Mouse (Mus musculus) intestine, postnatal 0 days (tissue): ENCODE results near the gene Syngr2. TPM values are rescaled to one million over a fixed set of nuclear protein-coding genes. Genes with fewer than 3 reads are reported as not detected.
"Not testable (repeated sequence)": the region's sequence is repeated elsewhere in the genome, so short reads cannot be mapped to it uniquely, and the experiment has no call there.

Experiments
- ATAC-seq: fragments of 200-750 bp; cut with Nextera tagmentation; 2 replicates; pipeline ENCODE4 v1.8.0; 2017; ENCODE audit warnings: mild to moderate bottlenecking, moderate TSS enrichment, moderate library complexity
- H3K27ac ChIP-seq: fragments of 300-500 bp; sonication (generic); 2 replicates; pipeline ENCODE4 v1.5.1; 2014; ENCODE audit warnings: mild to moderate bottlenecking, low read depth, low read length, moderate library complexity
- H3K27me3 ChIP-seq: fragments of 300-500 bp; sonication (generic); replicated peaks from 2 replicates; pipeline ENCODE4 v1.6.1; 2014; ENCODE audit warnings: low read length, mixed read lengths; ENCODE audit not compliant: control insufficient read depth, insufficient read depth
- H3K36me3 ChIP-seq: fragments of 300-500 bp; sonication (generic); 2 replicates; pipeline ENCODE4 v1.6.1; 2014; ENCODE audit warnings: mild to moderate bottlenecking, moderate library complexity; ENCODE audit not compliant: control insufficient read depth, insufficient read depth
- H3K4me1 ChIP-seq: fragments of 300-500 bp; sonication (generic); replicated peaks from 2 replicates; pipeline ENCODE4 v1.6.1; 2014; ENCODE audit warnings: antibody characterized with exemption, low read length, mixed read lengths; ENCODE audit not compliant: control insufficient read depth, insufficient read depth
- H3K4me2 ChIP-seq: fragments of 300-500 bp; sonication (generic); replicated peaks from 2 replicates; pipeline ENCODE4 v1.6.1; 2014; ENCODE audit warnings: low read depth, mild to moderate bottlenecking, moderate library complexity
- H3K4me3 ChIP-seq: fragments of 300-500 bp; sonication (generic); 2 replicates; pipeline ENCODE4 v1.5.1; 2014; ENCODE audit warnings: low read depth, low read length
- H3K9ac ChIP-seq: fragments of 300-500 bp; sonication (generic); 2 replicates; pipeline ENCODE4 v1.6.1; 2014; ENCODE audit warnings: mild to moderate bottlenecking, low read depth, low read length
- H3K9me3 ChIP-seq: fragments of 300-500 bp; sonication (generic); 2 replicates; pipeline ENCODE4 v1.6.1; 2016; ENCODE audit warnings: mixed run types; ENCODE audit not compliant: control insufficient read depth
- CTCF ChIP-seq: sonication (generic); IDR thresholded peaks from 2 replicates; pipeline ENCODE4 v1.5.1; 2016; ENCODE audit warnings: low read depth, mild to moderate bottlenecking, control low read depth, antibody characterized with exemption, moderate library complexity
- WGBS: fragments of 180-500 bp; shearing (Covaris S2); extraction: QIAGEN DNeasy Blood & Tissue Kit; methylation state at CpG from one replicate; pipeline ENCODE4 v1.1.7; 2014; 5-methylcytosine and 5-hydroxymethylcytosine counted together
- polyA plus RNA-seq: library from polyadenylated mRNA; unstranded; fragments of >200 nt; fragmentation: Nextera tagmentation; extraction: Ambion mirVana; gene quantifications from 2 replicates; pipeline ENCODE4 v1.2.1, GENCODE M21; 2015

The Syngr2 gene
- polyA plus RNA-seq, 1 experiment from 2014 or later, result 129 TPM

DNA sequence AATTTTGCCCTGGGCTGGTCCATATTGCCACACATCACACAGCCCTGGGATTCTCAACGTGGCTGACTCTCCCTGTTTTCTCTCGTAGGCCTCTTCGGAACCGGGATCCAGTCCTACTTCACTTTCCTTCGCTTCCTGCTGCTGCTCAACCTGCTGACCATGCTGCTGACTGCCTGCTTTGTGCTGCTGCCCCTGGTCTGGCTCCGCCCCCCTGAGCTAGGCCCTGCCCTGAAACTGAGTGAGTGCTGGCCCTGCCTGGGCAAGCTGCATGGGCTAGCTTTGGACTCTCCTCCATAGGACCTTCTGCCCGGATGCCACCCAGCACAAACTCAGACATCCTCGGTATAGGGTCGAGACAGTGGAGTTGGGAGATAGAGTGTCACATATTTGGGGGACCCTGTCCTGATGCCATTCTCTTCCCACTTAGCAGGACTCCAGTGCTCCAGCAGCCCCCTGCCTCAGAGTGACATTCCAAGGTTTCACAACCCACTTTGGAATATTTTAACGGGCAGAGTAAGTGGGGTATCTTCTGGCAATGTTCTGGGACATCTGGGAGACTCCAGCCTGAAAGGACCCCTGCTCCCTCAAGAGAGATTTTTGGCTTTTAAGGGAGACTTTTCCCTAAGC lies 25.7 kb upstream of the Syngr2 start:
- 48% methylated on average over 10 of the region's 10 CpGs for WGBS
- Histone ChIP-seq H3K4me2 (peak overlapping the region; percentile 95), H3K27ac (no peak overlapping the region), H3K4me1 (peaks cover 14% of the 10 kb centered on the region; the same call in 1 of the 2 replicates), H3K9ac (no peak overlapping the region), H3K9me3 (no peaks in the 10 kb centered on the region), H3K36me3 (no peaks in the 10 kb centered on the region), H3K4me3 (0 out of 2 replicates have a peak overlapping the region, but pooled peaks have one; percentile 17), H3K27me3 (no peaks in the 10 kb centered on the region)
- ATAC-seq, result no peak
- no peak for TF ChIP-seq CTCF

DNA sequence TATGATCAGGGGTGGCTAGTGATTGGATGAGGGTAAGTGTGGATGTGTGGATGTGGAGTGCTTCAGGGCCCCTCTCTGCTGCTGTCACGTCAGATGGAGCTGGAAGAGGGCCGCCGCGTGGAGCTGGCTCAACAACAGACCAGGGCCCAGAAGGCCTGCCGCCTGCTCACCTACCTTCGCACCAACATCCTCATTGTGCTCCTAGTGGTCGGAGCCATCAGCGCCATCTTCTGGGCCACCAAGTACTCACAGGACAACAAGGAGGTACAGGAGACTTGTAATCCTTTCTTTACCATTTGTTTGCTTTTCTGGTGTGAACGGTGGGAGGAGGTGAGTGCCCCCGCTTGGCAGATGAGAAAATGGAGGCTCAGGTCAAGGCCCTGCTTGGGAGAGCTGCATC lies 23.2 kb upstream of the Syngr2 start:
- peaks cover 13% of the 10 kb centered on the region; the same call in 1 of the 2 replicates for H3K4me1 ChIP-seq
- H3K9me3 ChIP-seq, result no peaks in the 10 kb centered on the region
- H3K4me3 ChIP-seq, result no peak overlapping the region
- no peaks in the 10 kb centered on the region for H3K36me3 ChIP-seq
- H3K27ac ChIP-seq, result no peak overlapping the region
- ATAC-seq, result no peak
- no peak overlapping the region for H3K9ac ChIP-seq
- H3K27me3 ChIP-seq, result no peaks in the 10 kb centered on the region
- peak; percentile 87 for TF ChIP-seq CTCF
- H3K4me2 ChIP-seq, result no peak overlapping the region
- 10% methylated on average over 10 of the region's 10 CpGs for WGBS

DNA sequence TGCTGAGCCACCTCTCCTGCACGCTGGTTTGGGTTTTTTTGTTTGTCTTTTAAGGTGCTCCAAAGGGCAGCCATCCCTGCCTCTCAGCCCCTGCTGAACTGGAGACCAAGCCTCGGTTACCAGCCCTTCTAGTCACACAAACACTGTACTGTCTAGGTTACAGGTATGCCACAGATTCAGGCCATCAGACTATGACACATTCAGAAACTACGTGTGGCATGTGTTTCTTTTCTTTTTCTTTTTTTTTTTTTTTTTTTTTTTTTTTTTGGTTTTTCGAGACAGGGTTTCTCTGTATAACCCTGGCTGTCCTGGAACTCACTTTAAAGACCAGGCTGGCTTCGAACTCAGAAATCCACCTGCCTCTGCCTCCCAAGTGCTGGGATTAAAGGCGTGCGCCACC lies 21.0 kb upstream of the Syngr2 start:
- not testable (repeated sequence) for H3K27ac ChIP-seq, H3K4me2 ChIP-seq, H3K4me1 ChIP-seq, H3K36me3 ChIP-seq, H3K27me3 ChIP-seq, H3K9ac ChIP-seq, ATAC-seq, H3K9me3 ChIP-seq, H3K4me3 ChIP-seq
- WGBS, result 82% methylated on average over 7 of the region's 7 CpGs

DNA sequence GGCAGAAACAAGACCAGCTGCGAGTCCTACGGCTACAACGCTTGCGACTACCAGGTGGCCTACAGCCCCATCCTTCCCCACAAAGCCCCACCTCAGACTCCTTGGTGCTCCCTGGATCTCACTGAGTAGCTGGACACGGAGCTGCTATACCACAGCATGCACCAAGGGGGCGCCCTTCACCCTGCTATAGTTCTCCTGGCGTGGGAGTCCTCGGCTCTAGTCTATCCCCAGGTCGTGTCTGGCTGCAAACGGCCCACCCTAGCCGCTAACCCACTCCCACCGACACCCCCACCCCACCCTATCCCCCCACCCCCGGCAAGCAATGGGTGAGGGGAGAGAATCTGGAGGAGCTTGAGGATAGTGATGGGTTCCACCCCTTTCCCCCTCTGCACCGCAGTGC lies 19.2 kb upstream of the Syngr2 start:
- no peak overlapping the region for H3K9ac ChIP-seq
- peak; percentile 69 for ATAC-seq
- under 1% methylated on average over 14 of the region's 14 CpGs for WGBS

DNA sequence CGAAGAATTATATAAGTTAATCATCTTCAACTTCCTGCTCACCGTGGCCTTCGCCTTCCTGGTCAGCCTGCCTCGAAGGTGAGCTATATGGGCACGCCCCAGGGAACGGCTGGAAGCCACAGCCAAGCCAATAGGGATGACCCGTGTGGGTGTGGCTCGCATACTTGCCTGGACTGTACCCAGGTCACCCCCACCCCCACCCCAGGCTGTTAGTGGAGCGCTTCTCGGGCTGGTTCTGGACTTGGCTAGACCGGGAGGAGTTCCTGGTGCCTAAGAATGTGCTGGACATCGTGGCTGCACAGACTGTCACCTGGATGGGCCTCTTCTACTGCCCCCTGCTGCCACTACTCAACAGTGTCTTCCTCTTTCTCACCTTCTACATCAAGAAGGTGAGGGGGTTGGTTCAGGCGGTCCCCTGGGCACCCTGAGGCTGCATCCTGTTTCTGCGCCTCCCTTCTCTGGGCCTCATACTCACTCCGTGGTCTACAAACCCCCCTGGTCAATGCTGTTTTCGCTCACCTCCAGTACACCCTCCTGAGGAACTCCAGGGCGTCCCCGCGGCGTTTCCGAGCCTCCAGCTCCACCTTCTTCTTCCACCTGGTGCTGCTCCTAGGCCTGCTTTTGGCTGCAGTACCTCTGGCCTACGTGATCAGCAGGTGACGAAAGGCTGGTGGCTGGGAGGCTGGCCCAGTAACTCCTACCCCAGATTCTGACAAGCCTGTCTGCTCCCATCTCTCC lies 18.6 kb upstream of the Syngr2 start:
- Histone ChIP-seq H3K27ac (peak overlapping the region; percentile 85), H3K4me3 (peak overlapping the region; percentile 34), H3K9ac (peak overlapping the region; percentile 50), H3K4me1 (0 out of 2 replicates have a peak, but pooled peaks cover 3% of the 10 kb centered on the region), H3K9me3 (no peaks in the 10 kb centered on the region), H3K27me3 (no peaks in the 10 kb centered on the region), H3K36me3 (no peaks in the 10 kb centered on the region), H3K4me2 (peak overlapping the region; percentile 65)
- WGBS, result 30% methylated on average over 23 of the region's 23 CpGs
- TF ChIP-seq CTCF, result peak; percentile 64
- peak; percentile 95 for ATAC-seq

More for the DNA sequence above, 19.2 kb upstream of the Syngr2 start:
- H3K27ac ChIP-seq, result peak overlapping the region; percentile 85
- peak overlapping the region; percentile 65 for H3K4me2 ChIP-seq
- TF ChIP-seq CTCF, result peak; percentile 91
- peak overlapping the region; percentile 34 for H3K4me3 ChIP-seq
- H3K4me1 ChIP-seq, result 0 out of 2 replicates have a peak, but pooled peaks cover 3% of the 10 kb centered on the region
- no peaks in the 10 kb centered on the region for H3K27me3 ChIP-seq
- no peaks in the 10 kb centered on the region for H3K36me3 ChIP-seq
- H3K9me3 ChIP-seq, result no peaks in the 10 kb centered on the region

DNA sequence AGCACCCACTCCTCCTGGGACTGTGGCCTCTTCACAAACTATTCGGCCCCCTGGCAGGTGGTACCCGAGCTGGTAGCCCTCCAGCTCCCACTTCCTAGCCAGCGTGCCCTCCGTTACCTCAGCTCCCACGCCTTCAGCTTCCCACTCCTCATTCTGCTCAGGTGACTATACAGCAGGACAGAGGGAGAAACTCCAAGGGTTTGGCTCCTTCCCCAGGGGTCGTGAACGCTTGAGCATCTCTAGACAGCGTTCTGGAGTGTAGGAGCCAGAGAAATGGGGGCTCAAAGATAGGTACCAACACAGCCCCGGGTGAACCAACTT lies 18.1 kb upstream of the Syngr2 start:
- no peak for TF ChIP-seq CTCF
- no peaks in the 10 kb centered on the region for H3K27me3 ChIP-seq
- WGBS, result 83% methylated on average over 9 of the region's 9 CpGs
- no peaks in the 10 kb centered on the region for H3K36me3 ChIP-seq
- H3K4me3 ChIP-seq, result peak overlapping the region; percentile 34
- H3K9me3 ChIP-seq, result no peaks in the 10 kb centered on the region
- ATAC-seq, result no peak
- H3K4me1 ChIP-seq, result 0 out of 2 replicates have a peak, but pooled peaks cover 3% of the 10 kb centered on the region
- H3K9ac ChIP-seq, result peak overlapping the region; percentile 50; the same call in 1 of the 2 replicates
- H3K27ac ChIP-seq, result peak overlapping the region; percentile 85
- H3K4me2 ChIP-seq, result peak overlapping the region; percentile 65
